Mouse (Mus musculus) cortical plate, adult 2 months (tissue): Measurements from ENCODE around the gene Aldh3b3. TPM values are rescaled to one million over a fixed set of nuclear protein-coding genes. Genes with fewer than 3 reads are reported as not detected.
A peak's percentile ranks its signal among the peaks of the same experiment; 100 is the strongest.

ENCODE experiments used
- H3K27ac ChIP-seq: fragments of 200-500 bp; 2 replicates; pipeline ENCODE4 v1.5.1; 2012; ENCODE audit warnings: low read length, control low read depth, inconsistent platforms; ENCODE audit not compliant: insufficient read depth
- H3K4me1 ChIP-seq: fragments of 200-500 bp; 2 replicates; pipeline ENCODE4 v1.6.1; 2011; ENCODE audit warnings: low read length; ENCODE audit not compliant: control insufficient read depth, insufficient read depth
- H3K4me3 ChIP-seq: fragments of 200-500 bp; 2 replicates; pipeline ENCODE4 v1.5.1; 2011; ENCODE audit warnings: mild to moderate bottlenecking, low read length, control low read depth; ENCODE audit not compliant: insufficient read depth
- CTCF ChIP-seq: fragments of 200-500 bp; IDR thresholded peaks from 2 replicates; pipeline ENCODE4 v1.5.1; 2011; ENCODE audit warnings: mild to moderate bottlenecking, control low read depth, low read length; ENCODE audit not compliant: insufficient read depth; ENCODE audit errors: extremely low read depth
- POLR2A ChIP-seq: fragments of 200-500 bp; IDR thresholded peaks from 2 replicates; pipeline ENCODE4 v1.6.1; 2011; ENCODE audit warnings: mild to moderate bottlenecking, low read length, control low read depth; ENCODE audit not compliant: insufficient read depth; ENCODE audit errors: extremely low read depth
- polyA plus RNA-seq: library from polyadenylated mRNA; depleted of rRNA; stranded (reverse); fragments of >200 nt; gene quantifications from 2 replicates; pipeline ENCODE4 v1.2.3, GENCODE M21; 2012

Aldh3b3 gene
- polyA plus RNA-seq, 1 experiment: not detected

- no peak overlapping the region for H3K4me3 ChIP-seq
- peaks cover 1% of the 10 kb centered on the region; the same call in 1 of the 2 replicates for H3K4me1 ChIP-seq
- no peak for TF ChIP-seq CTCF
- H3K27ac ChIP-seq: no peak overlapping the region
Observed at GRCm38 (mm10) chr19:3925859-3926258, 32.6 kb upstream of the Aldh3b3 start.

- peaks cover 1% of the 10 kb centered on the region; the same call in 1 of the 2 replicates for H3K4me1 ChIP-seq
- TF ChIP-seq POLR2A: no peak
- no peak for TF ChIP-seq CTCF
- H3K27ac ChIP-seq: no peak overlapping the region
- H3K4me3 ChIP-seq: no peak overlapping the region
Observed at GRCm38 (mm10) chr19:3926279-3926678, 32.2 kb upstream of the Aldh3b3 start.

- TF ChIP-seq POLR2A: no peak
- no peak for TF ChIP-seq CTCF
- no peak overlapping the region for H3K27ac ChIP-seq
- H3K4me3 ChIP-seq: no peak overlapping the region
- peaks cover 1% of the 10 kb centered on the region; the same call in 1 of the 2 replicates for H3K4me1 ChIP-seq
Observed at GRCm38 (mm10) chr19:3926685-3927084, 31.8 kb upstream of the Aldh3b3 start.

- Histone ChIP-seq H3K4me3 (no peak overlapping the region), H3K4me1 (peaks cover 1% of the 10 kb centered on the region; the same call in 1 of the 2 replicates), H3K27ac (no peak overlapping the region)
- no peak for TF ChIP-seq CTCF
- TF ChIP-seq POLR2A: no peak
Observed at GRCm38 (mm10) chr19:3927989-3928388, 30.5 kb upstream of the Aldh3b3 start.

GRCm38 (mm10) chr19:3928779-3929178 lies 29.7 kb upstream of the Aldh3b3 start:
- Histone ChIP-seq H3K4me3 (no peak overlapping the region), H3K4me1 (peaks cover 1% of the 10 kb centered on the region; the same call in 1 of the 2 replicates), H3K27ac (no peak overlapping the region; the same call in 1 of the 2 replicates)
- TF ChIP-seq CTCF (no peak), POLR2A (no peak)

GRCm38 (mm10) chr19:3929211-3929941 lies 29.1 kb upstream of the Aldh3b3 start, which contains the start of gene Aldh3b1:
TSS of gene Aldh3b1 (minus strand) at chr19:3929808.
- H3K4me3 ChIP-seq: no peak within 1 kb of the TSS
- peaks cover 1% of the 10 kb centered on the region; the same call in 1 of the 2 replicates for H3K4me1 ChIP-seq
- H3K27ac ChIP-seq: peak within 1 kb of the TSS; percentile 4
- no peak for TF ChIP-seq CTCF
- peak; percentile 30; the same call in 1 of the 2 replicates for TF ChIP-seq POLR2A

GRCm38 (mm10) chr19:3930262-3931057 lies 28.0 kb upstream of the Aldh3b3 start:
- H3K27ac ChIP-seq: peak overlapping the region; percentile 4
- TF ChIP-seq POLR2A (no peak), CTCF (no peak)

GRCm38 (mm10) chr19:3931716-3932115 lies 26.7 kb upstream of the Aldh3b3 start:
- Histone ChIP-seq H3K4me1 (peaks cover 3% of the 10 kb centered on the region; the same call in 1 of the 2 replicates), H3K4me3 (no peak overlapping the region), H3K27ac (no peak overlapping the region)
- no peak for TF ChIP-seq CTCF
- TF ChIP-seq POLR2A: no peak

More at GRCm38 (mm10) chr19:3930262-3931057, 28.0 kb upstream of the Aldh3b3 start:
- Histone ChIP-seq H3K4me3 (no peak overlapping the region), H3K4me1 (peaks cover 1% of the 10 kb centered on the region; the same call in 1 of the 2 replicates)

GRCm38 (mm10) chr19:3935032-3935895 lies 23.2 kb upstream of the Aldh3b3 start, which contains the start of gene Unc93b1:
TSS of gene Unc93b1 (plus strand) at chr19:3935186.
- TF ChIP-seq CTCF (no peak), POLR2A (0 out of 2 replicates have a peak, but pooled peaks have one; percentile 8)
- Histone ChIP-seq H3K27ac (no peak within 1 kb of the TSS), H3K4me3 (peak within 1 kb of the TSS; percentile 44), H3K4me1 (0 out of 2 replicates have a peak, but pooled peaks cover 1% of the 10 kb centered on the region)
